Comparison of ENCODE assay signal across 18 mouse cellular contexts in genomic region chr3:104372374-104372773, GRCm38 (mm10).
DNase-seq lines count a peak whose midpoint lies in the region; ATAC-seq lines count a peak whose summit lies in the region.
"Had no signal": no experiment of that assay in that cellular context is flagged by ENCODE, and none has a peak within 500 bp of the region (broad histone marks: within the 10 kb centered on the region; RNA-seq: fewer than 3 reads in every experiment).

No protein-coding gene starts in this region.

- no peak overlapping the region for H3K4me3 ChIP-seq in heart, embryonic 10.5 days
- no peak overlapping the region for H3K4me3 ChIP-seq in forebrain, embryonic 16.5 days (replicated peaks; ENCODE audit: low read length)
- H3K4me3 ChIP-seq: embryonic facial prominence, embryonic 13.5 days; hindbrain, embryonic 10.5 days; limb, embryonic 15.5 days; midbrain, embryonic 10.5 days had no signal

- no peaks in the 10 kb centered on the region for H3K27me3 ChIP-seq in heart, embryonic 10.5 days (ENCODE audit: insufficient read depth, poor library complexity, severe bottlenecking)
- H3K27me3 ChIP-seq in forebrain, embryonic 16.5 days (replicated peaks; ENCODE audit: control insufficient read depth, insufficient read depth, low read length) = no peaks in the 10 kb centered on the region
- H3K27me3 ChIP-seq: embryonic facial prominence, embryonic 13.5 days; limb, embryonic 15.5 days had no signal

- intact Hi-C loops in heart, postnatal 10 days (cut with DNase I) = loop anchor here (5.0 kb wide), 1 partner anchor 150 kb away; the partner anchor contains the start of gene Magi3

- no peak for ATAC-seq in forebrain, embryonic 16.5 days
- ATAC-seq: activated CD4-positive, CD25-positive, alpha-beta regulatory T cell, adult 4 months; liver, postnatal 0 days had no signal

- no peaks in the 10 kb centered on the region for H3K9me3 ChIP-seq in heart, embryonic 10.5 days
- no peaks in the 10 kb centered on the region for H3K9me3 ChIP-seq in forebrain, embryonic 16.5 days (ENCODE audit: control insufficient read depth, low read length)
- H3K9me3 ChIP-seq: embryonic facial prominence, embryonic 13.5 days; hindbrain, embryonic 10.5 days; limb, embryonic 15.5 days; midbrain, embryonic 10.5 days had no signal

- no peaks in the 10 kb centered on the region for H3K36me3 ChIP-seq in heart, embryonic 10.5 days
- H3K36me3 ChIP-seq in forebrain, embryonic 16.5 days (ENCODE audit: control insufficient read depth, insufficient read depth) = no peaks in the 10 kb centered on the region
- H3K36me3 ChIP-seq: embryonic facial prominence, embryonic 13.5 days; hindbrain, embryonic 10.5 days; limb, embryonic 15.5 days; midbrain, embryonic 10.5 days had no signal

- H3K4me2 ChIP-seq in forebrain, embryonic 16.5 days (ENCODE audit: low read length) = no peak overlapping the region
- H3K4me2 ChIP-seq: embryonic facial prominence, embryonic 13.5 days; limb, embryonic 15.5 days had no signal

- peak overlapping the region; percentile 75 for H3K27ac ChIP-seq in heart, embryonic 10.5 days
- H3K27ac ChIP-seq in forebrain, embryonic 16.5 days (ENCODE audit: low read length) = no peak overlapping the region
- H3K27ac ChIP-seq: embryonic facial prominence, embryonic 13.5 days; hindbrain, embryonic 10.5 days; kidney, postnatal 0 days; limb, embryonic 15.5 days; midbrain, embryonic 10.5 days had no signal

- 27% methylated on average over 2 of the region's 2 CpGs for WGBS in heart, embryonic 10.5 days
- 84% methylated on average over 2 of the region's 2 CpGs for WGBS in forebrain, embryonic 16.5 days

- peak; percentile 48 to 73 for DNase-seq in heart, adult 18-20 months
- peak; percentile 89 for DNase-seq in heart, embryonic 10.5 days (ENCODE audit: low spot score)
- peak; percentile 76 to 79 for DNase-seq in heart, postnatal 10 days
- DNase-seq in lung, postnatal 10 days = peak; percentile 57
- no peak for DNase-seq in gastrocnemius, postnatal 10 days
- DNase-seq in cerebellum, postnatal 10 days = no peak
- DNase-seq: adrenal gland, postnatal 25 days; cerebellum, adult 2 months; gastrocnemius, postnatal 25 days; liver, postnatal 0 days; right cerebral cortex, postnatal 25 days had no signal

- H3K4me1 ChIP-seq in heart, embryonic 10.5 days = peaks cover 62% of the 10 kb centered on the region
- H3K4me1 ChIP-seq in forebrain, embryonic 16.5 days (replicated peaks; ENCODE audit: control insufficient read depth, insufficient read depth, low read length) = no peaks in the 10 kb centered on the region
- H3K4me1 ChIP-seq: limb, embryonic 15.5 days had no signal

- H3K9ac ChIP-seq in forebrain, embryonic 16.5 days (replicated peaks; ENCODE audit: low read depth, low read length) = no peak overlapping the region
- H3K9ac ChIP-seq: embryonic facial prominence, embryonic 13.5 days; limb, embryonic 15.5 days; liver, postnatal 0 days had no signal

Comparison
In these comparisons a context has a peak if more than half of its experiments do, and no peak if none do; other contexts are left out.
1. DNase-seq: peak in heart, adult 18-20 months (2 of 2), heart, embryonic 10.5 days (single experiment), heart, postnatal 10 days (2 of 2) and lung, postnatal 10 days (single experiment); none in gastrocnemius, postnatal 10 days (single experiment) and cerebellum, postnatal 10 days (0 of 2).